Mouse (Mus musculus) C2C12 (cell line): Measurements from ENCODE around the gene Klf11.

Experiments used
- CEBPB ChIP-seq: IDR thresholded peaks from one replicate; pipeline ENCODE4 v1.6.1; 2011; ENCODE audit warnings: low read depth, mild to moderate bottlenecking, control low read depth, moderate library complexity
- CTCF ChIP-seq: IDR thresholded peaks from one replicate; pipeline ENCODE4 v1.5.1; 2011; ENCODE audit not compliant: control insufficient read depth, insufficient read depth, insufficient read length
- MAX ChIP-seq: IDR thresholded peaks from one replicate; pipeline ENCODE4 v1.6.1; 2011; ENCODE audit warnings: mild to moderate bottlenecking, control low read depth
- MYOD1 ChIP-seq: IDR thresholded peaks from one replicate; pipeline ENCODE4 v1.6.1; 2011; ENCODE audit warnings: low read depth; ENCODE audit not compliant: control insufficient read depth, insufficient read length
- MYOG ChIP-seq: IDR thresholded peaks from one replicate; pipeline ENCODE4 v1.6.1; 2011; ENCODE audit not compliant: control insufficient read depth, insufficient read length; ENCODE audit errors: extremely low read depth
- USF1 ChIP-seq: IDR thresholded peaks from one replicate; pipeline ENCODE4 v1.6.1; 2011; ENCODE audit warnings: low read depth, mild to moderate bottlenecking, control low read depth, moderate library complexity

DNA sequence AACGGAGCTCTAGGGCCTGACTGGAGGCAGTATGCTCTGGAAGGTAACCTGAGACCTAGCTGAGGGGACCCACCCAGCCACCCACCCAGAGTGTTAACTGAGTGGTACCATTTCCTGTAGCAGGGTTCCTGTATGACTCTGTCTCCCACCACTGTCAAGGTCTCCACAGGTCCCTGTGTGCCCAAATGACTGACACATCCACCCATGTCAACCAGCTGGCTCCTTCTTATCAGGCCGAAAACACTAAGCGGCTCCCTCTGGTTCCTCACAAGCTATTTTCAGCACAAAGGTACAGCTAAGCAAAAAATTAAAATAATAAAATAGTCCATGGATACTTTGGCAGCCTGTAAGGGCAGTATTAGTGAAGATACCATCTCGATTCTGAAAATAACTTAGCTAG is 16.9 kb upstream of the Klf11 start:
- no peak for TF ChIP-seq CTCF
- no peak for TF ChIP-seq MYOD1
- no peak for TF ChIP-seq MAX
- no peak for TF ChIP-seq USF1
- no peak for TF ChIP-seq CEBPB
- no peak for TF ChIP-seq MYOG
